Mouse (Mus musculus) bone marrow, adult 2 months (tissue): ENCODE results near the gene Adamts15. TPM values are rescaled to one million over a fixed set of nuclear protein-coding genes. Genes with fewer than 3 reads are reported as not detected.

ENCODE experiments used
- H3K27ac ChIP-seq: fragments of 200-500 bp; 2 replicates; pipeline ENCODE4 v1.5.1; 2012; ENCODE audit warnings: low read depth, mild to moderate bottlenecking, control low read depth, inconsistent platforms, low read length; ENCODE audit not compliant: control insufficient read depth, poor library complexity, insufficient read depth
- H3K4me1 ChIP-seq: fragments of 200-500 bp; 2 replicates; pipeline ENCODE4 v1.6.1; 2011; ENCODE audit warnings: low read length; ENCODE audit not compliant: control insufficient read depth, insufficient read depth
- H3K4me3 ChIP-seq: fragments of 200-500 bp; replicated peaks from 2 replicates; pipeline ENCODE3; 2011; ENCODE audit warnings: mild to moderate bottlenecking, low read depth, low read length, control low read depth; ENCODE audit not compliant: control insufficient read depth
- CTCF ChIP-seq: fragments of 200-500 bp; IDR thresholded peaks from 2 replicates; pipeline ENCODE4 v1.5.1; 2011; ENCODE audit warnings: low read length, control low read depth; ENCODE audit not compliant: control insufficient read depth, insufficient read depth
- POLR2A ChIP-seq: fragments of 200-500 bp; IDR thresholded peaks from 2 replicates; pipeline ENCODE4 v1.6.1; 2011; ENCODE audit warnings: low read depth, mild to moderate bottlenecking, control low read depth, low read length, borderline replicate concordance; ENCODE audit not compliant: control insufficient read depth
- WGBS: fragments of 180-500 bp; shearing (Covaris S2); methylation state at CpG from one replicate; pipeline ENCODE4 v1.1.7; 2018; 5-methylcytosine and 5-hydroxymethylcytosine counted together
- polyA plus RNA-seq: library from polyadenylated mRNA; stranded (reverse); fragments of >200 nt; gene quantifications from 2 replicates; pipeline ENCODE4 v1.2.4, GENCODE M21; 2011; ENCODE audit warnings: low replicate concordance; ENCODE audit not compliant: missing spikeins, insufficient read depth, insufficient read length

Adamts15 gene
- polyA plus RNA-seq, 1 experiment = 0.77 TPM

- Histone ChIP-seq H3K27ac (no peak overlapping the region), H3K4me1 (no peaks in the 10 kb centered on the region; the same call in 1 of the 2 replicates), H3K4me3 (no peak overlapping the region)
- 60% methylated on average over 12 of the region's 12 CpGs for WGBS
- TF ChIP-seq CTCF (no peak), POLR2A (no peak)
Observed at GRCm38 (mm10) chr9:30918466-30919356, 3.5 kb downstream of the Adamts15 start.

- Histone ChIP-seq H3K4me1 (no peaks in the 10 kb centered on the region), H3K27ac (no peak overlapping the region), H3K4me3 (no peak overlapping the region)
- 70% methylated on average over 6 of the region's 6 CpGs for WGBS
- no peak for TF ChIP-seq CTCF
- TF ChIP-seq POLR2A = no peak
Observed at GRCm38 (mm10) chr9:30916266-30916968, 5.8 kb downstream of the Adamts15 start.

GRCm38 (mm10) chr9:30914241-30914640 lies 8.0 kb downstream of the Adamts15 start:
- TF ChIP-seq CTCF = no peak
- no peak for TF ChIP-seq POLR2A
- 79% methylated on average over 2 of the region's 2 CpGs for WGBS
- no peaks in the 10 kb centered on the region for H3K4me1 ChIP-seq

GRCm38 (mm10) chr9:30913429-30913828 lies 8.8 kb downstream of the Adamts15 start:
- WGBS = 72% methylated on average over 3 of the region's 3 CpGs
- TF ChIP-seq POLR2A (no peak), CTCF (no peak)
- Histone ChIP-seq H3K4me1 (no peaks in the 10 kb centered on the region), H3K4me3 (no peak overlapping the region), H3K27ac (no peak overlapping the region)

More at GRCm38 (mm10) chr9:30914241-30914640, 8.0 kb downstream of the Adamts15 start:
- Histone ChIP-seq H3K4me3 (no peak overlapping the region), H3K27ac (no peak overlapping the region)

GRCm38 (mm10) chr9:30912161-30912560 lies 10.1 kb downstream of the Adamts15 start:
- no peak for TF ChIP-seq POLR2A
- TF ChIP-seq CTCF = no peak
- H3K4me3 ChIP-seq = no peak overlapping the region
- no peaks in the 10 kb centered on the region for H3K4me1 ChIP-seq
- no peak overlapping the region for H3K27ac ChIP-seq
- WGBS = 49% methylated on average over 3 of the region's 3 CpGs

GRCm38 (mm10) chr9:30910491-30910890 lies 11.8 kb downstream of the Adamts15 start:
- WGBS = 82% methylated on average over 5 of the region's 5 CpGs
- Histone ChIP-seq H3K4me3 (no peak overlapping the region), H3K4me1 (no peaks in the 10 kb centered on the region), H3K27ac (no peak overlapping the region)
- no peak for TF ChIP-seq CTCF
- no peak for TF ChIP-seq POLR2A

- Histone ChIP-seq H3K4me1 (no peaks in the 10 kb centered on the region), H3K4me3 (no peak overlapping the region), H3K27ac (no peak overlapping the region)
- TF ChIP-seq POLR2A (no peak), CTCF (no peak)
- 75% methylated on average over 5 of the region's 5 CpGs for WGBS
Observed at GRCm38 (mm10) chr9:30908973-30909372, 13.3 kb downstream of the Adamts15 start.

- TF ChIP-seq POLR2A (no peak), CTCF (no peak)
- 87% methylated on average over 5 of the region's 5 CpGs for WGBS
- H3K4me3 ChIP-seq = no peak overlapping the region
- no peak overlapping the region for H3K27ac ChIP-seq
- no peaks in the 10 kb centered on the region for H3K4me1 ChIP-seq
Observed at GRCm38 (mm10) chr9:30908296-30908690, 14.0 kb downstream of the Adamts15 start.
